Mouse (Mus musculus) C2C12 (cell line): ENCODE measurements around the gene Scgb1a1.

Source experiments
- CEBPB ChIP-seq: IDR thresholded peaks from one replicate; pipeline ENCODE4 v1.6.1; 2011; ENCODE audit warnings: low read depth, mild to moderate bottlenecking, control low read depth, moderate library complexity
- CTCF ChIP-seq: IDR thresholded peaks from one replicate; pipeline ENCODE4 v1.5.1; 2011; ENCODE audit not compliant: control insufficient read depth, insufficient read depth, insufficient read length
- MAX ChIP-seq: IDR thresholded peaks from one replicate; pipeline ENCODE4 v1.6.1; 2011; ENCODE audit warnings: mild to moderate bottlenecking, control low read depth
- USF1 ChIP-seq: IDR thresholded peaks from one replicate; pipeline ENCODE4 v1.6.1; 2011; ENCODE audit warnings: low read depth, mild to moderate bottlenecking, control low read depth, moderate library complexity

- no peak for TF ChIP-seq CTCF
- no peak for TF ChIP-seq USF1
- no peak for TF ChIP-seq CEBPB
- TF ChIP-seq MAX = no peak
Measured at GRCm38 (mm10) chr19:9059391-9059790, 28.4 kb downstream of the Scgb1a1 start.
